Mouse (Mus musculus): ENCODE measurements at regions not wholly inside any gene's neighbourhood (a gene's known extent, or its start where the extent isn't known, plus 50 kb on each side); places are given as distances from the start of the nearest gene placed in this dataset.

DNA sequence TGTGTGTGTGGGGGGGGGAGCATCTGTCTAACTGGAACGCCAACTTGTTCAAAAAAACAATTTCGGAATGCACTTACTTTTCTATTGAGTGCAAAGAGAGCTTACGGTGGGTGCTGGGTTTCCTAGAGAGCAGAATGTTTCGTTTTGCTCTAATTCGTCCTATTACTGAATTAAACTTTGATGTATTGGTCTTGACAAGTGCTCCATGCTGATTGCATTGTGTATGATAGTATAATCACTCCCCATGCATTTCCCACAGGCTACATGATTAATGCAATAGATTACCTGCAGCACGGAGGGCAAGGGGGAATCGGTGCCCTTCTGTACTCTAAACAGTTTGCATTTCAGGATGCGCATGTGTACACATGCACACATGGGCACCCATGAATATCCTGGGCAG is 283.7 kb upstream of the Smim15 start:
- ATAC-seq = no peak

DNA sequence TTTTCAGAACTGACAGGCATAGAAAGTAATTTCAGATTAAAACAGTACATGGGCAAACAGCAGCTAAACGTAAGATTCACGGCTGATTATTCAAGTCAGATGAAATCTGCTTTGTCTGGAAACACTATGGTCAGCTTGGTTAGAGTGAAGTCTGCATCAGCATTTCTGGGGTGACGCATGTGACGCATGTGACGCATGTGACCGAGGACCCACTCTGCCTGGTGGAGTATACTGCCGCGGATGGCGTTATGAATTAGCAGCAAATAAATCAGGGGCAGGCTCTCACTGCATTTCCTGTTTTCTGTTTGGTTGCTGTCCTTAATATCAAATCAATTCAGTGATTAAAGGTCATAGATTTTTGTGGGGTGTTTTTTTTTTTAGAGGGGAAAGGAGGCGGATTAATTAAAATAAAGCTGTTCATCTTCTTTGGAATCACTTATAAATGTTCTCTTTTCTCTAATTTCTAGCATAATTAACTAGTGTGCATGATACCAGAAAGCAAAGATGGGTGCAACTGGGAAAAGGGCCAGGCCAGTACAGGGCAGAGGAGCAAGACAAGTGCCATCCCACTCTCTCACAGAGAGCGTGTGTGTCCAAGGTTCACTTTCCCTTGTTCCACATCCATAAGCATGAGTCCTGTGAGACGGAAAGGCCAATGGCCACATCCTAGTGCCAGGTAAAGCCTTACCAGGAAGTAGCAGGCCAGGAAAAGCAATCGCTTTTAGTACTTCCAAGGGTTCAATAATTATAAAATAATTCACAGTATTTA is 285.7 kb upstream of the Smim15 start:
- ATAC-seq = no peak

DNA sequence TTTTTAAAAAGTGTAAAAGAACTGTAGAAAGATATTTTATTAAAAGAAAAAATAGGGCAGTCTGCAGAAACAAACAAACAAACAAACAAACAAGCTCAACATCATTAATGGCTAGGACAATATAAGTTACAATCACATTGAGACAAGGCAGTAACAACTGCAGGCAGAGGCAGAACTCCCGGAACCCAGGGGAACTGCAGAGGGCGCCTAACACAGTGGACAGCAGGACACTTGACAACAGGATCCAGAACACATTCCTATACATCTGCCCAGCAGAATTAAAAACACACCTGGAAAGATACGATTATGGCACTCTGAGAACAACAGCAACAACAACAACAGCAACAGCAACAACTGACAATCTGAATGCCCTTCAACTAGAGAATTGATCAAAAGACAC is 291.5 kb upstream of the Smim15 start:
- no peak for ATAC-seq

DNA sequence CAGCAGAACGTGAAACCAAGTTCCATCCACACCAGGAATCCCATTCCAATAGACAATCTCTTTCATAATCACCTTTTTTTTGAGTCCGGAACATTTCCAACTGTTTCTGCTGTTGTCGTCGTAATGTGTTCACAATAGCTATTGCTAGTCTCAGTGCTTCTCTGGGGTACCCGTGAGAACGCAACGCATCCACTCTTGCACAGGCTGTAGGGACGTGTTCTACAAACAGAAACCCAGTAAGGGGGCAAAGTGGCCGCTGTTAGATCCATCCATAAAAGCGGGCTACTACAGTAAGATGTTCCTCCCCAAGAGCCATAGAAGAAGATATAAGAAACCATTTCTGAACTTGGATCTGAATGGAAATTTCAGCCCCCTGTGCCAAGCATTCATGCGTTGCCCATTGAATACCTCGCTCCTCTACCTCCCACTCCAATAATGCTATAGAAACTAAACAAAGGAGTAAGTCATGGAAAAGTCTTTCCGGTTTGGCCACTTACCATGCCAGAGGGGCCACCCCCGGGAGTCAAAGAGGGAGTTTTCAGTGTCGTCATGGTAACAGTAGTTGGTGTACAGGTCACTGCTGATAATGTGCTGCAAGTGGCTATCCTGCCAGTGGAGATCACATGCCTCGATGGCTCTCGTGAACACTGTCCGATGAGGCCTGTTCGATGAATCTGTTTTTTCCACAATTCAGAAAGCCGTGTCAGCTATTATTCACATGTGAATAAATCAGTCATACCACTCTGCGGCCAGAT is 300.6 kb upstream of the Smim15 start:
- ATAC-seq = no peak

DNA sequence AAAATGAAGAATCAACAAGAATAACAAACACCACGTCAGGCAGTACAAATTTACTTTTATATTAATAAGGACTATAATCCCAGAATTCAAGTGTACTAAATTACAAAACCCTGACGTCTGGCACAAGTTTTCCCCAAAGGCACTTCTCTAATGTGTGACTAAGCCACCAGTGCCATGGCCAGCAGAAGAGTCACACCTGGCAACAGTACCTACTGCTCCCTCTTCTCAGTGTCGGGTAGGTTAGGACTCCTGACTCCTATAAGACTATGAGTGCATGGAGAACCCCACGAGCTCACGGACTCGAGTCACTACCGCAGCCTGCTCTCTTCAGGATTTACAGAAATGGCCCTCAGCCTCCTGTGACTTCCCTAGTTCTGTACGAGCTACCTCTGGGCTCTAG is 307.7 kb upstream of the Smim15 start:
- no peak for ATAC-seq

DNA sequence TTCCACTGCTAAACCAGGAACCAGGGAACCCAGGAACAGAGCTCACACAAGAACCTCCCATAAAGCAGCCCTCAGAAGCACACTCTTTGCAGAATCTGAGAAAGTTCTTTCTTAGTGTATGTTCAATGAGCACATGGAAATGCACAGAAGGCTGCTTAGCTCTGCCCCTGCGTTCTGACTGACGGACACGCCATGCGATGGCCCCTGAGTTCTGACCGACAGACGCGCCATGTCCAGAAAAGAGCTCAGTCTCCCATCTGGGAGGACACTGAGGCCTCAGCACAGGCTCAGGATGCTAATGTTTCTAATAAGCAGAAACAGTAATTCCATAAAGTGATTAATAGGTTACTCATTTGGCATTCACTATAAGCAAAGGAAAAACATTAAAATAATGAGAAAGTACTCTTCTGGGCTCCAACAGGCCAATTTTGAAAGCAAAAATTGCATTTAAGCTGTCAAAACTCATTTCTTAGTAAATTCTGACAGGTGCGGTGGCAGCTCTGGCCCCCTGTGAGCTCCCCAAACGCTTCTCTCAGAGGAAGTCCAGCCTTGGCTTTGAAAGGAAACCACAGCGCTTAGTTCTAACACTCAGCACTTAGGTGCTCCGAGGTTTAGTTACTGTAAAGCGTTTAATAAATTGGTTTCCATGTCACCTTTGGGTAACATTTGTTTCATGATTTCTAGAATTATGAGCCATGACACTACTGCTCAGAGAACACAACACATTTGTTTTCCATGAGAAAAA is 309.9 kb upstream of the Smim15 start:
- no peak for ATAC-seq

DNA sequence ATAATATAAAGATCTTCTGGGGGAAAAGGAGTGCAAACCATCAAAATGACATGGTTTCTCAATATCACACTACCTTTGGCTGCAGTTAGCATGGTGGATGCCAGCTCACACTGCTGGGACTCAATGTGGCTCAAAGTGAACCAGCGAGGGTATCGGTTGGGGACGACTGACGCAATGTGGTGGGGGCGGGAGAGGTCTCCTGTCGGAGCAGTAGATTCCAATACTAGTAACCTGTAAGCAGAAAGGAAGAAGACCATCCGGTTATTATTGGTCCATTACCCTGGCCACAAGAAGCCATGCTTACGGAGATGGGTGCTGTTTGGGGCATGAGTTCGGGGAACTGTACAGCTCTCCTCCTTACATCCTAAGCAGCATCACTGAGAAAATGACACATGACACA is 313.3 kb upstream of the Smim15 start:
- ATAC-seq = no peak

DNA sequence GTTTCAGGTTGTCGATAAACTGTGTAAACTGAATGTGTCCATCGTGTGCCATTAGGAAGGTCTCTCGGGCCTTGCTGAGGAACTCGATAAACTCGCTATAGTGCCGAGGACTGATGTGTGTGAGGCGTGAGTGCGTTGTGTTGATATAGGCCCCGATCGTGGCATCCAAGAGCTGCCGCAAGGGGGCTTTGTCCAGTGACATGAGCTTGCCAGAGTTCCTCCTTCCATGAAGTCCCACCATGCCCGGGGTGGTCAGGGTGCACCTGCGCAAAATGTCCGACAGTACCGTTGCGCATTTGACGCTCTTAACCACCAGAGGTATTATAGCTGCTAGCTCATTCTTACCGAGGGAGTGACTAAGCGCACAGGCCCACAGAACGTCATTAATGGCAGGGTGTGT is 317.8 kb upstream of the Smim15 start:
- ATAC-seq = no peak

DNA sequence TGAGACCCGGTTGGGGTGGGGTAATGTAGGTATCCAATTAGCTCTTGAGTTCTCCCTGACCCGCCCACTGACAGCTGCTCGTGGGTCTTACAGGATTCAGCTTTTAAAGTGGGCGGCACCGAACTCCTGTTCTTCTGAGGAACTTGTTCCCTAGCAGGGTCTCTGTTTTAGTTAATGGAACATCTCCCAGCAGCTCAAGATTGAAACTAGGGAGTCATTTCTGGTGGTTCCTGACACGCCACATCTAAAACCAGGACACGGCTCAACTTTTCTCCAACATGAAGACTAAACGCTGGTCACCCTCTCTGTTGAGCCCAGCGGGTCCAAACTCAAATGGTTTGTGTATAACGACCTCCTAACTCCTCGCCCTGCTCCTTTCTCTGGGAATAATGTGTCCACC is 322.3 kb upstream of the Smim15 start:
- ATAC-seq = no peak

DNA sequence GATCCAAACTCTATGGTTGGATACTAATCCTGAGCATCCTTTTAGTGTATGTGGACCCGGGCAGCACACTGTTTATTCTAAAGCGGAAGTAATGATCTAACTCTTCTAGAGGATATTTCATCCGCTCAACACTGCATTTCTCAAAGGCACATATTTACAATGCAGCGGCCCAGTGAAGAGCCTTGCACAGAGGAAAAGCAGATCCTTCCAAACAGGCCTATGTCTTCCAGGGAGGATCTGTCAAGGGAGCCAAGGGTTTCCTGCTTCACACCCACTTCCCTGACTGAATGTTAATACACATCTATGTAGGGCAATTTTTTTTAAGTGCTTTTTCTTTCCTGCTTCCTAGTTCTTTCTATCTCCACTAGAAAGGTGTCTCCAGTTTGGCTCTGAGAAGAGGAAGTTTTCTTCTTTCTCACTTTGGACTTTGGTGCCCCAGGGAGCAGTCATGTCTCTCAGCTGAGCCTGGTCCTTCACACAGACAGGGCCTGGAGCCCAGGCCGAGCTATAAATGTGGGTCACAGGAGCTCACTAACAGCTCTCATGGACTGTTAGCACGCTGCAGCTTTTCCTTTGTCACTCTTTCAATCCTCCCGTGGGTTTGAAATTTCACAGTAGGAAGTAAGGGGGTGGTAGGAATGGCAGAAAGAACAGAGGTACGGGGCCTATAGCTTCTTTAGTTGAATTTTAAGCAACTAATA is 323.2 kb upstream of the Smim15 start:
- no peak for ATAC-seq

DNA sequence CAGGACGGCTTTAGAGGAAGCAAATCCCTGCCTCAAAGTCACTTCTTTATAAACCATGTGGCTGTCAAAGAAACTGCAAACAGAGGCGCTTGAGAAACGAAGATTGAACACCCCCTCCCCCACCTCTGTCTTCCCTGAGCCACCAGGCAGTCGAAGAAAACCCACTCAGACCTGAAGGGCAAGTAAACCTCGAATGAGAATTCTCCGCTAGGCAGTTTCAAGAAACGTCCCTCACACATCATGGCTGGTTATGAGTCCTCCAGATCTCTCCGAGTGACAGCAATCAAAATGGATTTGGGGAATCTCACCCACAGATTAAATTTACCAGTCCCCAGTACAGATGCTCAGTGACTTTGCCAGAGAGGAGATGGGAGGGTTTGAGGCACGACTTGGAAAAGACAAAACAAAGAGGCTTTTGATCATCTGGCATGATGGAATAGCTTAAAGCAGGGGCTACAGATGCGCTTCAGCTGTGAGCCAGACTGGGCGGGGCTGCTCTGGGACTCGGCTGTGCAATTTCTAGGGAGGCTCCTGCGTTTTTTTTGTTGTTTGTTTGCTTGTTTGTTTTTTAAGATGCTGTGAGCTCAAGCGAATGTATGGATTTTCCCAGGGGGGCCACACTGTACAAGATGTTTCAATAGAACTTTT is 325.1 kb upstream of the Smim15 start:
- no peak for ATAC-seq

DNA sequence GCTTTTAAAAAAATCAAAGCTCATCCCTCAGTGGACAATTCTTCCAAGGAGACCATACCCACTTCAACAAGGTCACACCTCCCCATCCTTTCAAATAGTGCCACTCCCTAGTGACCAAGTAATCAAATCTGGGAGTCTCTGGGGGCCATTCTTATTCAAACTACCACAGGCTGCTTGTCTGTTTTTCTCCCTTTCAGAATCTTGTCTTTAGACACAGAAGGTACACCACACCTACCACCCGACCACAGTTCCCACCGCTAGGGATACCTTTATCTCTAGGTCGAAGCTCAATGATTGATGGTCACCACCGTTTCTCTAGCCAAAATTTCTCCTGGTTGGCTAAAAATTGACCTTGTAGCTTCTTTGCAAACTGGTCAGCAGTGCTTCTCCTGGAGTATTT is 328.6 kb upstream of the Smim15 start:
- no peak for ATAC-seq

DNA sequence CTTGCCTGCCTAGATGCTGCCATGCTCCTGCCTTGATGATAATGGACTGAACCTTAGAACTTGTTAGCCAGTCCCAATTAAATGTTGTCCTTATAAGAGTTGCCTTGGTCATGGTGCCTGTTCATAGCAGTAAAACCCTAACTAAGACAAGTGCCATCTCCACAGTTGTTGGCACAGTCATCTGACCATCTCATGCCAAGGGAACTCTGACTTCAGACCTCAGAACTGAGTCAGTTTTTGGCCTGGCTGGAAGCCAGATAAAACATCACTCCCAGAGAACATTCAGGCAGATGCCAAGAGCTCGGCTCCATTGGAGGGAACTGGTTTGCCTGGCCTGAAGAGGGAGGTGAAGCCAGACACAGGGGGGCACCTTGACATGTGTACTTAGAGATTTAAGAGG is 330.2 kb upstream of the Smim15 start:
- no peak for ATAC-seq

DNA sequence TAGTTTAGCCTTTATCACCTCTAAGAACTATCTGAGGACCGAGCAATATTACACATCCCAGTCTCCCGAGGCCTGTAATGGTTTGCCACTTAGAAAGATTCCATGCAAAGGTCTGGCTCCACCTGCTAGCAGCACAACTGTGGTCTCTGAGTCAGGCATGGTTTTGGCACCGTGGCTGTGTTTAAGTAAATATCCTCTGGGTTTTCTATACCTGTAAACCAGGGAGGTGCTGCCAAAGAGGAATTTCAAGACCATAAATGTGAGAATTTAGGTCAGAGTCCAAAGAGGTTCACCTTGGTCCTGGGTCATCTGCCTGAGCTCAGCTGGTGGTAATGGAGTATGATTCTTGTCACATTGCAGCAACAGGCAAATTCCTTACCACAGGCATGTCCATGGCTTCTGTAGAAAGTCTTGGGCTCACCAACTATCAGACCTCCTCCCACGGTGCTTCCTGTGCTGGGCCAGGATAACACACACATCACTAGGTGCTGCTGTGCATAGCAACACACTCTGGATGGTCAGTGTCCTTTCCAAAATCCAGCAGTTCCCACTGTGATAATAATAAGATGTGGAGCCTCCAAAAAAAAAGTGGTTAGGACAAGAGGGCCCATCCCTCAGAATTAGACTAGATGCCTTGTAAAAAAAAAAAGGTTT is 332.8 kb upstream of the Smim15 start:
- ATAC-seq = no peak

DNA sequence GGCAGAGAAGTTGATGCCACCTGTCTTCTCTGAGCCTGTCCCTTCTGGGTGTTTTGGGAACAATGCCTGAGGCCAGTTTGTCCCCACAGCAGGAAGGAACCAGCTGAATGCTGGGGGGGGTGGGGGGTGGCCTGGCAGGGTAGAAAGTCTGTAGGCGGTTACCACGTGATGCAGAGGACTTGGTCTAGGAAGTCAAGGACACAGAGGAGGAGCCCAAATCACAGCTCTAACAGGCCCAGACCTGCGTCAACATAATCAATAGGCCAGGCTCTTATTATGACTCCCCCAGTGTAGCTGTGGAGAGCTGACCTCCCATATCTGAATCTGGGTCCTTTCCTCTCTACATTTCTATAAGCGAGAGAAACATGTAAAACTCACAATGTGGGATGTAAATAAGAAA is 333.9 kb upstream of the Smim15 start:
- ATAC-seq = no peak

DNA sequence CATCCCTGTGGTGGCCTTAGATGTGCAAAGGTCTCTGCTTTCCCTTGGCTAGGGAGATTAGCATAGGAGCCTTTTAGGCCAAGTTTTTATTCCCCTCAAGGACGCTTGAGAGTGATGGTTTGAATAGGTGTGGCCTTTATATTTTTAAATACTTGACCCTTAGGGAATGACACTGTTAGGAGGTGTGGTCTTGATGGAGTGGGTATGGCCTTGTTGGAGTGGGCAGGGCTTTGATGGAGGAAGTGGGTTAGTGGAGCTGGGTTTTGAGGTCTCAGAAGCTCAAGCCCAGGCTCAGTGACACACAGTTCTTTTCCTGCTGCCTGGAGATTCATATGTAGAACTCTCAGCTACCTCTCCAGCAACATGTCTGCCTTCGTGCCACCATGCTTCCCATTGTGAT is 334.4 kb upstream of the Smim15 start:
- no peak for ATAC-seq

DNA sequence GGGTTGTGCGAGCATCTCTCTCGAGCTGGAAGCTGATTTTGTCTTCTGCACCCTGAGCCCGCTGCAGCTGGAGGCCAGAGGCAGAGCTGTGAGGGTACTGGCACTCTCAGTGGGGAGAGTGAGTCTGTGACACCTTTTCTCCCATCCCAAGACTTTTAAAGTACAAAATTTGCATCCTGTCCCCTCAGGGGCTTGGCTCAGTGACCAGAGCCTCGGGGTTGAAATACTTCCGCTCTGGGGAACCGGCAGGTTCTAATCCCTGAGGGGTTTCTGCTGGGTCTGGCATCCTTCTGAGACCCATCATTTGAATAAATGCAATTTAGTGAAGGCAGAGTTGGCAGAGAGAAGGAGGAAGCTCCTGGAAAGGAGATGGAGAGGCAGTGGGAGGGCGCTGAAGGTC is 340.5 kb upstream of the Smim15 start:
- ATAC-seq = no peak

DNA sequence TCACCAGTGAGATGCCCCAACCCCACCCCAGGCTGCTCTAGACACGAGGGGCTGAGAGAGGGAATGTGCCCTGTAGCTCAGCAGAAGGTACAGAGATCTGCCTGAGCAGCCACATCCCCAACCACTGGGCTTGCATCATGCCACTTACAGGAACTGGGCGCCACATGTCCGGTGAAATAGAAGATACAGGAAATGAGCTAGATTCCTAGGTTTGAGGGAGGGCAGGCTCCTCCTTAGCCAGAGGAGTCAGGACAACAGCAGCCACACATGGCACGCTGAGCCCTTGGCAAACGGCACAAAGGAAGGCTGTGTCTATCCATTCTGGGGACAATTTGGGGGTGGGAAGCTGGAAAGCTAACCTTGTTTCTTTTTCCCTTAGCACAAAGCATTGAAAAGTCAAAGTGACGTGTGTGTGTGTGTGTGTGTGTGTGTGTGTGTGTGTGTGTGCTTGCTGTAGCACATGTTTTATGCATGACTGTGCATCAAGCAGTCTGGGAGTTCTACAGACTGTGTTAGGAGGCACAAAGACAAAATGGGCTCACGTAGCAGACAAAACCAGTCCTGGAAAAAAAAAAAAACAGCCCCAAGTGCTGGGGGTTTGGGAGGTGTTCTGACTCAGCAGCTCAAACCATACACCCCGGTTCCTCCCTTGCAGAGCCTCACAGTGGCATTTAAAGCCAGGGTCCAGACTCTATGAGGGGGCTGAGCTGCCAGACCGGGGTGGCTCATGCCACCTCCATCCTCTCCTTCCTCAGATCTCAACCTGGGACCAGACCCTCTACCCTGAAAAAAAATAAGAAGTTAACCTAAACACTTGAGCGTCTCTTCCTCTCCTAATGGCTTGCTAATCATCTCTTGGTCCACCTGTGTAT is 343.7 kb upstream of the Smim15 start:
- peak; percentile 28 for ATAC-seq

DNA sequence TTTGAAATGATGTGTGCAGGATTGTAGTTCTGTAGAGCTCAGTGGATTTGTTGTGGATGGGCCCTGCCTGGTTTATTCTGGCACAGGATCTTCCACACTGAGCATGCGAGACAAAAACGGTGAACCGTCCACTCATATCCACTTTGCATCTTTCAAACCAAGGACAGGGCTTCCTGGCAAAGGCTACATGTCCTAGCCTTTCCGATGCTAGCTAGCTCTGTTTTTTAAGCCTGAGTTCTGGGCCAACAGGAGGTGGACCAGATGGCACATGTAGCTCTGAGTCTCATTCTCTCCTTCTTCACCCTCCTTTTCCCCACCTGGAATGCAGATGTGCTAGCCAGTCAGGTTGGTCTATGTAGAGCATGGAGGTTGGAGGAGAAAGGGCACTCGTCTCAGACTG is 345.0 kb upstream of the Smim15 start:
- ATAC-seq = no peak

DNA sequence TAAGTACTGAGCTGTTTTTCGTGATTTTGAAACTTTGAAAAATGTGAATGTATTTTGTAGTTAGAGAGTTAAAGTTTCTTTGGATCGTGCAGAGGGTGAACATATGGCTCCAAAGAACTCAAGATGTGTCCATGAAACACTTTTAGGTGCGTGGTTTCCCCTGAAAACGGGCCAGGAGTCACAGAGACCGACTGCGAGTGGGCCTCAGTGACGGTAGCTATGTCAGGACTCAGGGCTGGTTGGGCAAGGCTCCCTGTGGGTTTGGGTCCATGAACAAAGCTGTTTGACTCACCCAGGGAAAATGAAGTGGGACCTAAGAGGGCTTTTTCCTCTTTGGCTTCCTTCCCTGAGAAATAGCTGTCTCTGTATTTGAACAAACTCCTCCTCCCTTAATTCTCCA is 345.9 kb upstream of the Smim15 start:
- no peak for ATAC-seq
